Mouse (Mus musculus) layer of hippocampus, postnatal 25 days (tissue): ENCODE measurements around the gene Slc1a5. TPM values are rescaled to one million over a fixed set of nuclear protein-coding genes. Genes with fewer than 3 reads are reported as not detected.

Experiments used
- DNase-seq, 2 experiments: peaks; one replicate each; pipeline ENCODE4 v3.0.0; 2022; ENCODE audit warnings: mixed read lengths in 2 of 2, low spot score in 1 of 2; ENCODE audit errors: extremely low spot score in 1 of 2
- total RNA-seq, 2 experiments: library from RNA; stranded (reverse); gene quantifications; 2 replicates each; pipeline ENCODE4 v1.2.3; 2021

Slc1a5 gene
- total RNA-seq, 2 experiments from 2014 or later = 2.4 to 3.5 TPM

DNA sequence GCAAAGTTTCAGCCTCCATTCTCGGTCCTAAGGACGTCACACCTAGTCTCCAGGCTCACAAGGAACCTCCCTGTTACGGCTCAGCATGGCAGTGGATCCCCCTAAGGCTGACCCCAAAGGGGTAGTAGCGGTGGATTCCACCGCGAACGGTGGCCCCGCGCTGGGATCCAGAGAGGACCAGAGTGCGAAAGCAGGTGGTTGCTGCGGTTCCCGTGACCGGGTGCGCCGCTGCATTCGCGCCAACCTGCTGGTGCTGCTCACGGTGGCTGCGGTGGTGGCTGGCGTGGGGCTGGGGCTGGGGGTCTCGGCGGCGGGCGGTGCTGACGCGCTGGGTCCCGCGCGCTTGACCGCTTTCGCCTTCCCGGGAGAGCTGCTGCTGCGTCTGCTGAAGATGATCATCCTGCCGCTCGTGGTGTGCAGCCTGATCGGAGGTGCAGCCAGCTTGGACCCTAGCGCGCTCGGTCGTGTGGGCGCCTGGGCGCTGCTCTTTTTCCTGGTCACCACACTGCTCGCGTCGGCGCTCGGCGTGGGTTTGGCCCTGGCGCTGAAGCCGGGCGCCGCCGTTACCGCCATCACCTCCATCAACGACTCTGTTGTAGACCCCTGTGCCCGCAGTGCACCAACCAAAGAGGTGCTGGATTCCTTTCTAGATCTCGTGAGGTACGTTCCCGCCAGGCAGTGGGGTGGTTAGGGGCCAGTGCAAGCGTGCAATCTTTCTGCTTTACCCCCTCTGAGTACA lies 845 bp downstream of the Slc1a5 start:
- DNase-seq = no peak

DNA sequence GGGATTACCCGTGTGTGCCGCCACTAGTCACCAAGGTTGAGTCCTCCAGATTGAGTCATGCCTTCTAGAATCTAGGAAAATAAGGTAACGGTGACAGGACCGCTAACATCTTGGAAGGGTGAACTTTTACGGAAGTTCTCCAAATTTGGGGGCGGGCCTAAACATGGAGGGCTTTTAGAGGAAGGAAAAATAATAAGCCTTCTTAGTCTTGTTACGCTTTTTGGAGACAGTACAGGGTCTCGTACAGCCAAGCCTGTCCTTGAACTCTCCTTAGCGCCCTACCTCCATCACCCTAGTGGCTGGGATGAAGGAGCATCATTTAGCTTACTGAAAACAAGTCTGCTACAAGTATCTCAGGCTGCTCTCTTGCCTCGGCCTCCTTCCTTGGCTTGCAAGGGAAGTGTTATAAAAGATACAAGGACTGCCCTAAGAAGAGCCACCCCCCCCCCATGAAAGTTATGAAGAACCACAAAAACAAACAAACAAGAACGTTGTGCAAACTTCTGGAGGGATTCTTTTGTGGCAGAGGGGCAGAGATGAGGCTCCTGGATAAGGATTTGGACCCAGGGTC lies 1.5 kb downstream of the Slc1a5 start:
- no peak for DNase-seq

DNA sequence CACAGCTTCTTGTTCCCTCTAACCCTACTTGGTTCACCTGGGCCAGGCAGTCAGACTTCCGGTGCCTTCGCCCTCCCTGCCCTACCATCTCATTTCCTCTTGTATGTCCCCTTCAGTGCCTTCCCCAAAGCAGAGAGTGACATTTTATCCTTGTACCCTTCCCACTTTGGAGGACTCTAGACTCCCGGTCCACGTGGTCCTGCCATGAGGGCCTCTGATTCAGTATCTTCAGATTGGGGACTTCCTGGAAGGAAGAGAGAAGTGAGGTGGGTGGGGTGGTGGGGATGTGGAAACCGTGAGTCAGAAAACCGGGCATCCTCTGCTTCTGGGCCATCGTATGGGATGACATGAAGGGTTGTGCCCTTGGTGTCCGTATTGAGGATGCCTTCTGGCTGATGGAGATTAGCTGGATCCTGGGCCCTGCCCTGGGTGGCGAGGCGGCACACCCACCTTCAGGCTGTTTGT lies 2.1 kb downstream of the Slc1a5 start:
- no peak for DNase-seq

DNA sequence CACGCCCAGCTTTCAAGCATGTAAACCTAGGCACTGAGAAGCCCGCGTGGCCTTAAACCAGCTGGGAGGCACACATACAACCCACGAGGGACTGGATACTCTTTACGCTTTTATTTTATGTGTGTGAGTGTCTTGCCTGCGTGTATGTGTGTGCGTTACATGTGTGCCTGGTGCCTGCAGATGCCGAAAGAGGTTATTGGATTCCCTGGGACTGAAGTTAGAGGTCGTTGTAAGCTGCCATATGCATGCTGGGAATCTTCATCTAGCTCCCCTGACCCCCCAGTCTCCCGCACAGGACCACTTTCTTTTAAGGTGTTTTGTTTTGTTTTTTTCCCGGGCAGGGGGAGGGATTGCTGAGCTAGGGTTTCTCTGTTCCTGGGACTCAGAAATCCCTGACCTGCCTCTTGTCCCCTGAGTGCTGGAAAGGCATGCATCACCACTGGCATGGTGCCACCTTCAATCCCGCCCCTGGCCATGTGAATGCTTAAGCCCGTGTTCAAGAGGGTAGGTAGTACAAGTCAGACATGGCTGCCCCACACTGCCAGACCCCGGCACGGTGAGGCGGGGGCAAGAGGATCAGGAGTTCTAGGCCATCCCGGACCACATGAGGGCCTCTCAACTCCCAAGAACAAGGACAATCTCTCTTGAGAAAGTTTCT lies 2.7 kb downstream of the Slc1a5 start:
- DNase-seq = no peak

DNA sequence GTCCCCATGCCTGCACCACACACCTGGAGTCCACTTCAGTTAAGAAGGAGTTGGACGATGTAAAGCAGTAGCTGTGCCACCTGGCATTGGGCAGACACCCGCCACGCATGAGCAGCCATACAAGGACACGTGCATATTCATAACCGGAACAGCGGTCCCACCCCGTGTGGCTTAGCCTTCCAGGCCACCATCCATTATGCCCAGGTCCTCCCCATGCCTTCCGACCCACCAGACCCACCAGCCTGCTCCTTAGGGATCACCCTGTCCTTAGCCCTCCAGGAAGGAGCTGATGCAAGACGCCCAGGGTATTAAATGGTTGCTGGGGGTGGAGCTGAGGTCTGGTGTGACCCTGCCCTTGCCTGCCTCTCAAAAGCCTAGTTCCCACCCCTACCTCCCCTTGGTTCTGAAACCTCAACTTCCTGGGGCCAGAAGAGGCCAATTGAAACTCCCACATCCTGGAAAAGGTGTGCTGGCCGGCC lies 3.4 kb downstream of the Slc1a5 start:
- no peak for DNase-seq

DNA sequence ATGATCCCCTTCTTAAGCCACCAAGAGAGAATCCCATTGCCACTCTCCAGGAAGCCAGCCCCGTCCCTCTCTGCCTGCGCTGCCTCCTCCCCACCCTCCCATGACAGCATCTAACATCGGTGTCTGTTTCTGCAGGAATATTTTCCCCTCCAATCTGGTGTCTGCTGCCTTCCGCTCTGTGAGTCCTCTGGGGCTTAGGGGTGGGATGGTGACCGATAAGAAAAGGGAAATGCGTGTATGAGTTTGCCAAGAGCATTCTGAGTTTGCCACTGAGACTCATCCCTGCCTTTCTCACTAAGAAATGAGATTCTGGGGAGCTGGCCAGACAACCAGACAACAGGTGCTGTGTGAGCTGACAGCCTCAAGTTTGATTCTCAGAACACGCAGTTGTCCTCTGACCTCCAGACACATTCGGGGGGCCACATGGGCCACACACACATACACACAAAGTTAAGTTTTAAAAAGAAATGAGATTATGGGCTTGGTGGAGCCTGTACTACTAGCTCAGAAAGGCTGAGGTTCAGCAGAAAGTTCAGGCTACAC lies 4.5 kb downstream of the Slc1a5 start:
- no peak for DNase-seq

DNA sequence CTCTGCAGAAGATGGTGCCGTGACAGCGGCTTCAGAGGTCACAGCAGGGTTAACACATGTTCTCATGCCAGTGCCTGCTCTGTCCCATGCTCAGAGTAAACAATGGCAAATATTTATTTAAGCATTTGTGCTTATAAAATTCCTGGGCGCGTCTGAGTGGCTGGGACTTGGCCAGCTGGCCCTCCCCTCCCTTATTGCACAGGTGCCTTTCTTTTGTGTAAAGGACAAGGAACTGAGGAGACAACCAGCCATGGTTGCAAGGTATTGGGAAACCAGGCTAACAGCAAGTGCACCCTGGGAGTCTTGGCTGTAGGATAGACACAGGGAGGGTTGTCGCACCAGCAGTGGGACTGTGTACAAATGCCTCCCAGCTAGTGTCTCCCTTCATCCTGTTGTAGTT lies 11.2 kb downstream of the Slc1a5 start:
- DNase-seq = no peak

DNA sequence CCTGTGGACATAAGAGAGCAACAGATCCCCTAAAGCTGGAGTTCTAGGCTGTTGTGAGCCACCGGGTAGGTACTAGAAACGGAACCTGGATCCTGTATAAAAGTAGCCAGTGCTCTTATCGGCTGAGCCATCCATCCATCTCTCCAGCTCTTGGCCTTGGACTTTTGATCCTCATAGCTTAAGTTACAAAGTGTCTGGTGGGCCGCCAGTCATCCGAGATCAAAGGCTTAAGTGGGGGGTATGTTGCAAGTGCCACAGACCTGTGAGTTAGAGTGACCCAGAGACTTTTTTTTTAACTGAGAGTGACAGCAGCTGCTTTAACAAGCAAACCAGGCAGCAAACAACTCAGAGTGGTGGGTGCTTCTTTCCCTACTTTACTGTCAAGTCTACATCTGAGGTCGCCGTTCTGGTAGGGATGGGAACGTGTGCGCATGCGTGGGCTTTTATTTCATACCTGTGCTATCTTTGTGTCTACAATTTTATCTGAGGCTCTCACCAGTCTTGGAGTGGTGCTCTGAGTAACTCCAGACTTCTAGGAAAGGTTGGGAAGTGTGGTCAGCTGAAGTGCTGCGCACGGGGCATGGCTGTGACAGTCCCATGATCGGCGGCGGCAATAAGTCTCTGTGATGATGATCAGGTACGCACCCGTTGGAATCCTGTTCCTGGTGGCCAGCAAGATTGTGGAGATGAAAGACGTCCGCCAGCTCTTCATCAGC lies 12.0 kb downstream of the Slc1a5 start:
- DNase-seq = no peak

DNA sequence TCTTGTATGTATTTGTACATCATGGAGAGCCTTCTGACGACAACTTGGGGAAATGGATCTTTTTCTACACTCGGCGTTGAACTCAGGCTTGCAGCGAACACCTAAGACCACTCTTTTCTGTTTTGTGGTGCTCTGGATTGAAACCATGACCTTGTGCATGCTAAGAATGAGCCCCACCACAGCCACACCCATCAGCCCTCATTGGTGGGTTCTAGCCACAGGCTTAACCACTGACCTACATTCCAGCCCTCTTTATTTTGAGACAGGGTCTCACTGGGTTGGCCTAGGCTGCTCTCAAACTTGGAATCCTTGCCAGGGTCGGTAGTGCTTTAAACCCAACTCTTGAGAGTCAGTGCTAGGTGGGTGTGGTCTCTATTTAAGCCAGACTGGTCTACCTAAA lies 13.7 kb downstream of the Slc1a5 start:
- DNase-seq = no peak

DNA sequence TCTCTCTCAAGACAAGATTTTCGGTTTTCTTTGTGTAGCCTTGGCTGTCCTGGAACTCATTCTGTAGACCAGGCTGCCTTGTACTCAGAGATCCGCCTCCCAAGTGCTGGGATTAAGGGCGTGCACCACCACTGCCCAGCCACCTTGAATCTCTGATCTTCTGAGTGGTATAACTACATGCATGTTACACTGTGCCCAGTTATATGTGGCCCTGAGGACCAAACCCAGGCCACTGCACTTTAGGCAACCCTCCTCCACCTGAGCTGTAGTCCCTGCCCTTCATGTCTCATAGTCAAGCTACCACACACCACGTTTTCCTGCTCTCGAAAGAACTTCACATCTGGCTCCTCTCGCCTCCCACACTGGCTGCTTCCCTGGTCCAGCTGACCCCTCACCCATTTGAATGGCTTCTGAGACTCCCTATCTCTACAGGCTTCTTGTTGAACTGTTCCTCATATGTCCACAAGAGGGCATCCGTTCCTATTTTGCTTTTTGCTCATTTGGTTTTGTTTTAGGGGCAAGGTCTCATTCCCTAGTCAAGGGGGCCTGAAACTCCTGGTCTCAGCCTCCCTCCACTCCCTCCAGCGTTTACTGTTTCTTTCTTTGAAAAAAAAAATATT lies 23.4 kb downstream of the Slc1a5 start:
- DNase-seq = no peak

DNA sequence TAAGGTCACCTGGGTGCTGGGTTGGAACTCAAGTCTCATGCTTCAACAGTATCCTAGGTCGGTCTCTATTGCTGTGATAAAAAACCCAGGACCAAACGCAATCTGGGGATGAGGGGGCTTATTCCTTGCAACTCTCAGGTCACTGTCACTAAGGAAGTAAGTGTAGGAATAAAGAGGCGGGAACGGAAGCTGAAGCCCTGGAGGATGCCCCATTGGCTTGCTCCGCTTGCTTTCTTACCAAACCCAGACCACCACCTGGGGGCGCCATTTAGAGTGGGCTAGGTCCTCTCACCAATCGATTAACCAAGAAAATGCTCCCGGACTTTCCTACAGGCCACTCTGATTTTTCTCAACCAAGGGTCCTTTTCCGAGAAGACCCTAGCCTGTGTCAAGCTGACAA lies 26.8 kb downstream of the Slc1a5 start:
- DNase-seq = no peak

DNA sequence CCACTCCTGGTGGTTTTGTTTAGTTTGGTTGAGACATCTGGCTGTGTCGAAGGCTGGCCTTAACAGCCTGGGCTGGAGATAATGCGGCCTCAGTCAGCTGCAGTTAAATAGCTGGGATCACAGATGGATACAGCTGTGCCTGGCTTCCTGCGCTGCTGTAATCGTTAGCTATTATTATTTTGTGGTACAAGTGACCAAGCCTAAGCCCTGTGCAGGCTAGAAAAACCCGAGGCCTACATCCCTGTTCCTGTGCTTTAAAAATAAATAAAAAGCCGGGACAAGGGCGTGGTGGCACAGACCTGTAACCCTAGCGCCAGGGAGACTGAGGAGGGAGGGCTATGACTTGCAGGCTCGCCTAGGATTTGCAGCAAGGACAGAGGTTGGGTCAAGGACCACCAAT lies 27.5 kb downstream of the Slc1a5 start:
- DNase-seq = no peak

DNA sequence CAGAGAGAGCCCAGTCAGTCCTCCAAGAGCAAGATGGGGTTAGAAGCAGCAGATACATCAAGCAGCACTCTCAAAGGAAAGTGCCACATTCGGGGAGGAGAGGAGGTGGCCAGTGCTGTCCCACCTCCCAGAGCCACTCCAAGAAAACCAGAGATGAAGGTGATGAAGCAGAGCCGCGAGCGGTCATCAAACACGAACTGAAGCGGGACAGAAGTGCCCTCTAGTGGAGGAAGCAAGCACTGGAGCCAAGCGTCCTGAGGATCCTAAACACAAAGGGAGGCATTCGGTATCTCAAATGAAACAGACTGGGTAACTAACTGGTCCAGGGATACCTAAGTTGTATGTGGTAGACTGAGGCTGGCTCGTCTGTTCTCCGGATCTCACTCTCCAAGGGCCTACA lies 28.6 kb downstream of the Slc1a5 start:
- DNase-seq = peak in 1 of 2 experiments; percentile 76

DNA sequence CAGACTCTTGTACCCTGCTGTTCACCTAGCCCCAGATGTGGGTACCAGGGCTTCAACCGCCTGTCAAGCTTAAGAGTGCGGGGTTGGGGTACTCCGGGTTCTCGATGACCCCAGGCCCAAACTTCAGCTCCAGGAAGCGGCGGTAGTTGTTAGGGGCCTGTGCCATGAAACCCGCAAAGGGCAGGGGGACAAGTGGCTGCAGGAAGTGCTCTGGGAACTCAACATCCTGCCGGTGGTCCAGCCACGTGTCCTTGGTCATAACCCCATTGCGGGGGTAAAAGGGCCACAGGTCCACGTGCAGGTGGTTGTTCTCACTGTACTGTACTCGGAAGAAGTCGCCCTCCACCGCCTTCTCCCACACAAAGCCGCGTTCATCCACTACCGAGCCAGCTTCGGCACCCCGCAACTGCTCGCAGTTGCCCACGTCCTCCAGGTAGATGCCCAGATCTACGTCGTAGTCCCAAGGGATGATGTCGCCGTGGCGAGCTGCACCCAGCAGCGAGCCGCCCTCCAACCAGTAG lies 29.3 kb downstream of the Slc1a5 start:
- no peak for DNase-seq

DNA sequence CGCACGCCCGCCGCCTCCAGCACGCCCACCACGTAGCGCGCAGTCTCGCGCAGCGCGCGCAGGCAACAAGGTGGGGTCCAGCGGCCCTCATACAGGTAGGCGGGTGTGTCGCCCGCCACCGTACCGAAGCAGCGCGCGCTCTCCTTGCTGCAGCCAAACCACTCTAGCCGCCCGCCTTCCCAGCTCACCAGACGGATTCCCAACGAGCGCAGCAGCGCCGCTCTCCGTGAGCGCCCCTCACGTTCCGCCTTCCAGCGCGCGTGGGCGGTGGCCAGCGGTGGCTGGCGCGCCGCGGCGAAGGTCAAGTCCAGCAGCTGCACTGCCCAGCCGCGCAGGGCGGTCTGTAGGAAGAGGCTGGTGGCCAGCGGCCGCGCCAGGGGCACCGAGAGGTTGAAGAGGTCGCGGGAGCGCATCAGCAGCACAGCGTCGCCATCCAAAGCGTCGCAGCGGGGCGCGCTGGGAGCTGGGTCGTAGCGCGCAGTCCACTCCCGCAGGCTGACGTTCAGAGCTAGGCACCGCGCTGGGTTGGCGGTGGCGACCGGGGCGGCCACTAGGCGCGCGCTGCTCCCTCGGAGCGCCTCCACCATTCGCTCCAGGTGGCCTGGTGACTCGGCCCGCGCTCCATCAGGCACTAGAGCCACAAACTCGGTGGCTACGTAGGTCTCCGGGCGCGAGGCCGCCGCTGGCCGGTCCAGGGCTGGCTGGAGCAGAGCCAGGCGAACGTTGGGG lies 29.9 kb downstream of the Slc1a5 start:
- peak in 1 of 2 experiments; percentile 39 for DNase-seq

DNA sequence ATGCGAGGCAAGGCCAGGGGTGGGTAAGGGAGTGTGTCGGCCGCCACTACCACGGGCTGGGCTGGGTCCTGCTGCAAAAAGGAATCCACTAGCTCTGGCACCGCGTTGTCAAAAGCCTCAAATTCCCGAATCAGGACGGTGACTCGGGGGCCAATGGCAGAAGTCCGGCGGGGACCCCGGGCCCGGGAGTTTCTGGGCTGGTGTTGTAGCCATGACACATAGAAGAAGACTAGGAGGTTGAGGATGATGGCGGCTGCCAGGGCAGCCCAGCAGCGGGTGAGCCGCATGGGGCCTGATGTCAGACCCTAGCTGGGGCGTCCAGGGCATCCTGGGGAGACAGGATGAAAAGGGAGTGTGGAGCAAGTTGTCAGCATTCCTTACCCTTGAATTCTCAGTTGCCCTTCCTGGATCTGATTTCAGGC lies 30.5 kb downstream of the Slc1a5 start:
- no peak for DNase-seq

DNA sequence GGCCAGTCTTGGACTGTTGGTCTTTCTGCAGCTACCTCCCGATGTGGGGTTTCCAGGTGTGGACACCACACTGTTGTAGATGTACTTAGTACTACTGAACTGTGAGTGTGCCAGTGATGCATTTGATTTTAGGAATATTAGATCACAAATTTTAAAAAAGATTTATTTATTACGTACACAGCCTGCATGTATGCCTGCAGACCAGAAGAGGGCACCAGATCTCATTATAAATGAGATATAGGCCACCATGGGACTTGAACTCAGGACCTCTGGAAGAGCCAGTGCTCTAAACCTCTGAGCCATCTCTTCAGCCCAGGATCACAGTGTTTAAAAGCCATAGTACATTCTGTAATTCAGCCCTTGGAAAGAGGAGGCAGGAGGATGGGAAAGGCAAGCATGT lies 31.4 kb downstream of the Slc1a5 start:
- no peak for DNase-seq

DNA sequence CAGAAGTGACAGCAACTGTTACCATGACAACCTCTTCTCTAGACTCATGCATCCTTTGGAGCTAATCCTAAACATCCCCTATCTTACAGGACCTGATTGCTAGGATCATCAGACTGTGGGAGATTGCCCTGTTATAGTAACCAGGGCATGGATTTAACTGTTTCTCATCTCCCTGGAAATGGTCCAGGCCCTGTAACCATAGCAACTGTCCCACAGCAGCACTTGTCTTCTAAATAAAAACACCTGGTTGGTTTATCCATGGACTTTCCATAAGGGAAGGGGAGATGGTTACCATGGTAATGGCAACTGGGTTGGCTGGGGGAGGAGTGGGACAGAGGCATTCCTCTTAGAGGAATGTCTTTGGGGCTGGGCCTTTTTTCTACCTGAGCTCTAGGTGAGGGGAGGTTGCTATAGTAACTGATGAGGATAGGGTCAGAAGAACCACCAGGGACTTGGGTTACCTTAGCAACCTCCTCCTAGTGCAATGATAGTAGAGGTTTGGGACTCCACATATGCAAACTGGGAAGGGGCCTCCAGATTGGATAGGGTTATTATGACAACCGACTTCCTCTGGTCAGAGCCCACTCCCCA lies 34.3 kb downstream of the Slc1a5 start, which contains the start of gene Strn4:
Strn4 (plus strand) TSS at position 539 of the 591 bp plus-strand sequence.
- no peak for DNase-seq

DNA sequence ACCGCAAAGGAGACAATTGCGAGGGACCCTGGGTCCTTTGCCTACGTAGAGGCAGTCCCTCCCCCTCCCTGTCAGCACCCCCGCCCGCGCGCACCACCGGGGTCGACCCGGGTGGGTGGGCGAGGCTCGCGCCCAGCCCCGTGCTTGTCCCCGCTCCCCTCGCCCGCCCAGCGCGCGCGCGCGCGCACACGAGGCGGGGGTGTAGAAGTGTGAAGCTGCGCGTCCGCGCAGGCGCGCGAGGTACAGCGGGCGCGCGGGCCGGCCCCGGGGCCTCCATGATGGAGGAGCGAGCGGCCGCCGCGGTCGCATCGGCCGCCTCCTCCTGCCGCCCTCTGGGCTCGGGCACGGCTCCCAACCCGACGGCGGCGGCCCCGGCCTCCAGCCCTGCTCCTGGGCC lies 34.9 kb downstream of the Slc1a5 start:
- DNase-seq = peak; percentile 64 to 70
